Mouse (Mus musculus): ENCODE measurements around the gene AC161166.1.

- no peak for TF ChIP-seq CTCF (IDR thresholded peaks at IDR 0.05; ENCODE audit: low read depth, low read length)
- TF ChIP-seq GATA1 (IDR thresholded peaks at IDR 0.05; ENCODE audit: borderline replicate concordance, low read length): no peak
- no peak for TF ChIP-seq TAL1 (conservative IDR thresholded peaks at IDR 0.05; ENCODE audit: low read depth, low read length)
- no peak for TF ChIP-seq POLR2AphosphoS5 (IDR thresholded peaks at IDR 0.05; ENCODE audit: insufficient replicate concordance, low read depth, low read length)
Measured at GRCm38 (mm10) chr7:24529580-24529979, 17.3 kb upstream of the AC161166.1 start.

Measured in G1E (cell line).